Mouse (Mus musculus) MEL (cell line): ENCODE measurements at regions not wholly inside any gene's neighbourhood (a gene's known extent, or its start where the extent isn't known, plus 50 kb on each side); places are given as distances from the start of the nearest gene placed in this dataset.

Source experiments
- CTCF ChIP-seq, 3 experiments: IDR thresholded peaks in 2 of 3; conservative IDR thresholded peaks in 1 of 3; 2 replicates each; pipeline ENCODE4 v1.5.1; 2011 to 2012; ENCODE audit warnings: low read length in 3 of 3, low read depth in 2 of 3, mild to moderate bottlenecking in 2 of 3, improper control_type of control experiment in 1 of 3, inconsistent platforms in 1 of 3, mixed read lengths in 1 of 3, moderate library complexity in 1 of 3; ENCODE audit not compliant: control insufficient read depth in 1 of 3, insufficient read depth in 1 of 3, poor library complexity in 1 of 3, severe bottlenecking in 1 of 3
- EP300 ChIP-seq, 2 experiments: IDR thresholded peaks; 2 replicates each; pipeline ENCODE4 v1.6.1; 2011; ENCODE audit warnings: improper control_type of control experiment in 2 of 2, low read length in 2 of 2, low read depth in 1 of 2, mild to moderate bottlenecking in 1 of 2

GRCm38 (mm10) chr16:53064151-53064550 is 610.3 kb upstream of the Alcam start:
- TF ChIP-seq CTCF (IDR thresholded peaks at IDR 0.05 in 2 of 3, conservative IDR thresholded peaks at IDR 0.05 in 1 of 3; ENCODE audit: control insufficient read depth in 1 of 3, insufficient read depth in 1 of 3, low read depth in 2 of 3, low read length in 3 of 3, poor library complexity in 1 of 3, severe bottlenecking in 1 of 3) (no peak), EP300 (IDR thresholded peaks at IDR 0.05; ENCODE audit: low read depth in 1 of 2, low read length in 2 of 2) (no peak)
